In genomic region chr16:77500981-77501380, GRCm38 (mm10) we compare ENCODE assay signal across 8 mouse cellular contexts.
A peak's percentile ranks its signal among the peaks of the same experiment; 100 is the strongest.
DNase-seq lines count a peak whose midpoint lies in the region; ATAC-seq and TF ChIP-seq lines count a peak whose summit lies in the region.

No protein-coding gene starts in this region.

- no peak for DNase-seq in left cerebral cortex, adult 2 months (ENCODE audit: extremely low spot score in 1 of 2, low spot score in 2 of 2)
- no peak for DNase-seq in left cerebral cortex, adult 8-10 months (ENCODE audit: low spot score in 2 of 2)
- no peak for DNase-seq in layer of hippocampus, adult 8-10 months (ENCODE audit: low spot score in 2 of 2)
- DNase-seq in left cerebral cortex, postnatal 14 days (ENCODE audit: low spot score in 2 of 2), result no peak

- peaks cover 17% of the 10 kb centered on the region for H3K4me1 ChIP-seq in forebrain, embryonic 12.5 days
- peaks cover 5% of the 10 kb centered on the region for H3K4me1 ChIP-seq in hindbrain, embryonic 16.5 days (ENCODE audit: control insufficient read depth, insufficient read depth, low read depth, low read length)
- peaks cover 2% of the 10 kb centered on the region; the same call in 1 of the 2 replicates for H3K4me1 ChIP-seq in lung, embryonic 15.5 days
- no peaks in the 10 kb centered on the region for H3K4me1 ChIP-seq in testis, adult 2 months (ENCODE audit: control insufficient read depth, insufficient read depth, low read length)

- peak overlapping the region; percentile 88 for H3K27ac ChIP-seq in left cerebral cortex, adult 2 months
- peak overlapping the region; percentile 95 for H3K27ac ChIP-seq in forebrain, embryonic 12.5 days
- H3K27ac ChIP-seq in hindbrain, embryonic 16.5 days (ENCODE audit: low read depth, low read length), result peak overlapping the region; percentile 84
- peak overlapping the region; percentile 92 for H3K27ac ChIP-seq in lung, embryonic 15.5 days
- peak overlapping the region; percentile 72; the same call in 1 of the 2 replicates for H3K27ac ChIP-seq in testis, adult 2 months (ENCODE audit: control insufficient read depth, insufficient read depth, low read depth, low read length)

- no peak for TF ChIP-seq CTCF in left cerebral cortex, adult 2 months (IDR thresholded peaks at IDR 0.05)
- TF ChIP-seq CTCF in testis, adult 2 months (IDR thresholded peaks at IDR 0.05; ENCODE audit: control insufficient read depth, insufficient read depth, insufficient replicate concordance, low read depth, low read length), result no peak

- H3K36me3 ChIP-seq in forebrain, embryonic 12.5 days (replicated peaks), result peaks cover 4% of the 10 kb centered on the region; the same call in 1 of the 2 replicates
- H3K36me3 ChIP-seq in hindbrain, embryonic 16.5 days (ENCODE audit: control insufficient read depth, insufficient read depth, low read length), result no peaks in the 10 kb centered on the region
- no peaks in the 10 kb centered on the region for H3K36me3 ChIP-seq in lung, embryonic 15.5 days
- H3K36me3 ChIP-seq in testis, adult 2 months (ENCODE audit: control insufficient read depth, insufficient read depth, low read length), result no peaks in the 10 kb centered on the region

- no peak for ATAC-seq in forebrain, embryonic 12.5 days (ENCODE audit: low FRiP score)
- no peak for ATAC-seq in hindbrain, embryonic 16.5 days
- ATAC-seq in lung, embryonic 15.5 days (ENCODE audit: borderline replicate concordance, extremely low read depth, low FRiP score, low TSS enrichment), result no peak

- no peaks in the 10 kb centered on the region for H3K27me3 ChIP-seq in forebrain, embryonic 12.5 days
- no peaks in the 10 kb centered on the region for H3K27me3 ChIP-seq in hindbrain, embryonic 16.5 days (replicated peaks; ENCODE audit: control insufficient read depth, insufficient read depth, low read length)
- H3K27me3 ChIP-seq in lung, embryonic 15.5 days, result no peaks in the 10 kb centered on the region
- no peaks in the 10 kb centered on the region for H3K27me3 ChIP-seq in testis, adult 2 months (ENCODE audit: control insufficient read depth, insufficient read depth, low read length)

- peak overlapping the region; percentile 53 for H3K4me2 ChIP-seq in forebrain, embryonic 12.5 days
- peak overlapping the region; percentile 45 for H3K4me2 ChIP-seq in hindbrain, embryonic 16.5 days (ENCODE audit: low read length)
- H3K4me2 ChIP-seq in lung, embryonic 15.5 days, result peak overlapping the region; percentile 51

- H3K9me3 ChIP-seq in forebrain, embryonic 12.5 days, result no peaks in the 10 kb centered on the region
- no peaks in the 10 kb centered on the region for H3K9me3 ChIP-seq in hindbrain, embryonic 16.5 days (ENCODE audit: control insufficient read depth, low read length)
- H3K9me3 ChIP-seq in lung, embryonic 15.5 days, result no peaks in the 10 kb centered on the region

- peak overlapping the region; percentile 49 for H3K4me3 ChIP-seq in left cerebral cortex, adult 2 months
- peak overlapping the region; percentile 36 for H3K4me3 ChIP-seq in forebrain, embryonic 12.5 days (replicated peaks)
- peak overlapping the region; percentile 37 for H3K4me3 ChIP-seq in hindbrain, embryonic 16.5 days (ENCODE audit: low read length)
- peak overlapping the region; percentile 39 for H3K4me3 ChIP-seq in lung, embryonic 15.5 days
- H3K4me3 ChIP-seq in testis, adult 2 months (ENCODE audit: control insufficient read depth, low read depth, low read length), result peak overlapping the region; percentile 38; the same call in 1 of the 2 replicates

- intact Hi-C loops in left cerebral cortex, adult 2 months (cut with DNase I), result loop anchor here (2.0 to 10.0 kb wide), 6 partner anchors 78 to 654 kb away; no protein-coding TSS in a partner anchor
- intact Hi-C loops in left cerebral cortex, postnatal 14 days (cut with DNase I), result loop anchor here (2.0 kb wide), 1 partner anchor 80 kb away; no protein-coding TSS in a partner anchor

- 14% methylated on average over 4 of the region's 4 CpGs for WGBS in forebrain, embryonic 12.5 days
- 25% methylated on average over 4 of the region's 4 CpGs for WGBS in hindbrain, embryonic 16.5 days
- 1% methylated on average over 4 of the region's 4 CpGs for WGBS in lung, embryonic 15.5 days

- H3K9ac ChIP-seq in forebrain, embryonic 12.5 days, result peak overlapping the region; percentile 50; the same call in 1 of the 2 replicates
- peak overlapping the region; percentile 11; the same call in 1 of the 2 replicates for H3K9ac ChIP-seq in hindbrain, embryonic 16.5 days (ENCODE audit: low read depth, low read length)
- H3K9ac ChIP-seq in lung, embryonic 15.5 days, result peak overlapping the region; percentile 43

- no peak for TF ChIP-seq POLR2A in testis, adult 2 months (IDR thresholded peaks at IDR 0.05; ENCODE audit: control insufficient read depth, low read depth, low read length)
